Mouse (Mus musculus) thymus, adult 2 months (tissue): ENCODE measurements around the gene Macf1.

Experiments used
- CTCF ChIP-seq: fragments of 200-500 bp; IDR thresholded peaks from 2 replicates; pipeline ENCODE4 v1.5.1; 2012; ENCODE audit warnings: mild to moderate bottlenecking, control low read depth, low read length, moderate library complexity, borderline replicate concordance; ENCODE audit not compliant: control insufficient read depth, poor library complexity, insufficient read depth; ENCODE audit errors: extremely low read depth
- POLR2A ChIP-seq: fragments of 200-500 bp; IDR thresholded peaks from 2 replicates; pipeline ENCODE4 v1.6.1; 2012; ENCODE audit warnings: mild to moderate bottlenecking, low read length, control low read depth, moderate library complexity; ENCODE audit not compliant: control insufficient read depth, poor library complexity, insufficient read depth; ENCODE audit errors: extremely low read depth

DNA sequence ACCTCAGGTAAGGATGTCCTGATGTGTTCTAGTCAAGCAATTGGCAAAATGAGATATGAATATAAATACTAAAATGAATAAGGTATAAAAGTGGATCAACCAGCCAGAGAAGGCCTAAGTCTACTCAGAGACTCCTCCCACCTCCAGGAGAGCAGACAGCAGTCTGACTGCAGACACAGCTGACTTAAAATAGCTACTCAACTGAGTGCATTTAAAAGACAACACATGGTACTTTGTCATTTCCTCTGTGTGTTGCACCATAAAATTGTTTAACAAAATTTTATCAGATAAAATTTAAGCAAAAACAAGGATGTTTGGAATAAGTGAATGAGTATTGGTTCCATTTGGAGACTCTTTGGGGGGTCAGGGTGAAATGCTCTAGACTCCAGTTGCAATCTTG, 67.7 kb downstream of the Macf1 start:
- TF ChIP-seq CTCF = no peak
- no peak for TF ChIP-seq POLR2A
